Mouse (Mus musculus) macrophage (primary cell): ENCODE results near the gene Atp2c2. TPM values are rescaled to one million over a fixed set of nuclear protein-coding genes. Genes with fewer than 3 reads are reported as not detected.

Source experiments
- H3K27ac ChIP-seq: fragments of 350-480 bp; formaldehyde crosslinking; 2 replicates; pipeline ENCODE4 v1.9.0; 2021
- H3K36me3 ChIP-seq: fragments of 350-480 bp; formaldehyde crosslinking; 2 replicates; pipeline ENCODE4 v1.9.0; 2021; ENCODE audit errors: inconsistent target
- H3K4me3 ChIP-seq: fragments of 350-480 bp; formaldehyde crosslinking; 2 replicates; pipeline ENCODE4 v1.9.0; 2021; ENCODE audit errors: inconsistent target
- H3K79me2 ChIP-seq: fragments of 350-480 bp; formaldehyde crosslinking; 2 replicates; pipeline ENCODE4 v1.9.0; 2021; ENCODE audit errors: inconsistent target
- WGBS: methylation state at CpG from one replicate; pipeline ENCODE4 v1.1.7; 2026; ENCODE audit warnings: inconsistent platforms; ENCODE audit not compliant: missing documents; 5-methylcytosine and 5-hydroxymethylcytosine counted together
- polyA plus RNA-seq: library from polyadenylated mRNA; stranded (reverse); fragments of 250-400 nt; gene quantifications from 3 replicates; pipeline ENCODE4 v1.2.4, GENCODE M21; 2018; ENCODE audit warnings: inconsistent platforms

The Atp2c2 gene
- polyA plus RNA-seq, 1 experiment from 2014 or later = not detected

GRCm38 (mm10) chr8:119716730-119717299 is 17.0 kb downstream of the Atp2c2 start:
- Histone ChIP-seq H3K36me3 (no peaks in the 10 kb centered on the region), H3K4me3 (no peak overlapping the region), H3K27ac (no peak overlapping the region), H3K79me2 (no peaks in the 10 kb centered on the region)

GRCm38 (mm10) chr8:119717765-119718164 is 18.0 kb downstream of the Atp2c2 start:
- Histone ChIP-seq H3K36me3 (no peaks in the 10 kb centered on the region), H3K27ac (no peak overlapping the region)
- 64% methylated on average over 9 of the region's 9 CpGs for WGBS

GRCm38 (mm10) chr8:119719011-119719501 is 19.2 kb downstream of the Atp2c2 start:
- no peak overlapping the region for H3K4me3 ChIP-seq
- H3K27ac ChIP-seq = no peak overlapping the region
- no peaks in the 10 kb centered on the region for H3K79me2 ChIP-seq
- H3K36me3 ChIP-seq = no peaks in the 10 kb centered on the region
- WGBS = 85% methylated on average over 12 of the region's 12 CpGs

More at GRCm38 (mm10) chr8:119717765-119718164, 18.0 kb downstream of the Atp2c2 start:
- H3K79me2 ChIP-seq = no peaks in the 10 kb centered on the region
- no peak overlapping the region for H3K4me3 ChIP-seq

GRCm38 (mm10) chr8:119722348-119722747 is 22.5 kb downstream of the Atp2c2 start:
- H3K79me2 ChIP-seq = no peaks in the 10 kb centered on the region
- H3K27ac ChIP-seq = no peak overlapping the region
- H3K4me3 ChIP-seq = no peak overlapping the region
- WGBS = 87% methylated on average over 6 of the region's 6 CpGs
- no peaks in the 10 kb centered on the region for H3K36me3 ChIP-seq

GRCm38 (mm10) chr8:119723676-119724075 is 23.9 kb downstream of the Atp2c2 start:
- WGBS = 55% methylated on average over 4 of the region's 4 CpGs
- Histone ChIP-seq H3K4me3 (no peak overlapping the region), H3K36me3 (no peaks in the 10 kb centered on the region), H3K79me2 (no peaks in the 10 kb centered on the region), H3K27ac (no peak overlapping the region)

GRCm38 (mm10) chr8:119724596-119724995 is 24.8 kb downstream of the Atp2c2 start:
- no peak overlapping the region for H3K4me3 ChIP-seq
- no peaks in the 10 kb centered on the region for H3K36me3 ChIP-seq
- 91% methylated on average over 6 of the region's 6 CpGs for WGBS
- H3K79me2 ChIP-seq = no peaks in the 10 kb centered on the region
- H3K27ac ChIP-seq = no peak overlapping the region

- 91% methylated on average over 8 of the region's 8 CpGs for WGBS
- Histone ChIP-seq H3K79me2 (no peaks in the 10 kb centered on the region), H3K27ac (no peak overlapping the region), H3K36me3 (no peaks in the 10 kb centered on the region), H3K4me3 (no peak overlapping the region)
These were observed 27.3 kb downstream of the Atp2c2 start for GRCm38 (mm10) chr8:119727093-119727492.

GRCm38 (mm10) chr8:119728351-119728895 is 28.6 kb downstream of the Atp2c2 start:
- Histone ChIP-seq H3K4me3 (no peak overlapping the region), H3K36me3 (no peaks in the 10 kb centered on the region), H3K27ac (no peak overlapping the region), H3K79me2 (no peaks in the 10 kb centered on the region)
- WGBS = 89% methylated on average over 8 of the region's 8 CpGs

- WGBS = 88% methylated on average over 12 of the region's 13 CpGs
- Histone ChIP-seq H3K36me3 (no peaks in the 10 kb centered on the region), H3K79me2 (no peaks in the 10 kb centered on the region), H3K4me3 (no peak overlapping the region), H3K27ac (no peak overlapping the region)
These were observed 32.3 kb downstream of the Atp2c2 start for GRCm38 (mm10) chr8:119732072-119732471.

GRCm38 (mm10) chr8:119736348-119736917 is 36.6 kb downstream of the Atp2c2 start:
- WGBS = 88% methylated on average over 10 of the region's 10 CpGs
- Histone ChIP-seq H3K27ac (no peak overlapping the region), H3K79me2 (no peaks in the 10 kb centered on the region), H3K4me3 (no peak overlapping the region), H3K36me3 (no peaks in the 10 kb centered on the region)

GRCm38 (mm10) chr8:119737093-119737900 is 37.5 kb downstream of the Atp2c2 start:
- 59% methylated on average over 7 of the region's 11 CpGs for WGBS
- Histone ChIP-seq H3K79me2 (no peaks in the 10 kb centered on the region), H3K4me3 (no peak overlapping the region), H3K27ac (no peak overlapping the region), H3K36me3 (no peaks in the 10 kb centered on the region)

- Histone ChIP-seq H3K27ac (no peak overlapping the region), H3K79me2 (no peaks in the 10 kb centered on the region), H3K4me3 (no peak overlapping the region), H3K36me3 (no peaks in the 10 kb centered on the region)
- WGBS = 84% methylated on average over 19 of the region's 19 CpGs
These were observed 38.5 kb downstream of the Atp2c2 start for GRCm38 (mm10) chr8:119738129-119738907.

GRCm38 (mm10) chr8:119740634-119741033 is 40.8 kb downstream of the Atp2c2 start:
- H3K27ac ChIP-seq = no peak overlapping the region
- no peaks in the 10 kb centered on the region for H3K79me2 ChIP-seq
- no peak overlapping the region for H3K4me3 ChIP-seq
- no peaks in the 10 kb centered on the region for H3K36me3 ChIP-seq
- WGBS = 94% methylated on average over 4 of the region's 4 CpGs

- Histone ChIP-seq H3K27ac (no peak overlapping the region), H3K36me3 (no peaks in the 10 kb centered on the region), H3K4me3 (no peak overlapping the region), H3K79me2 (no peaks in the 10 kb centered on the region)
- 92% methylated on average over 7 of the region's 7 CpGs for WGBS
These were observed 42.6 kb downstream of the Atp2c2 start for GRCm38 (mm10) chr8:119742409-119742808.
